Mouse (Mus musculus) cortical plate, adult 2 months (tissue): ENCODE data around the gene Prkce.

Experiments used
- CTCF ChIP-seq: fragments of 200-500 bp; IDR thresholded peaks from 2 replicates; pipeline ENCODE4 v1.5.1; 2011; ENCODE audit warnings: mild to moderate bottlenecking, control low read depth, low read length; ENCODE audit not compliant: insufficient read depth; ENCODE audit errors: extremely low read depth
- POLR2A ChIP-seq: fragments of 200-500 bp; IDR thresholded peaks from 2 replicates; pipeline ENCODE4 v1.6.1; 2011; ENCODE audit warnings: mild to moderate bottlenecking, low read length, control low read depth; ENCODE audit not compliant: insufficient read depth; ENCODE audit errors: extremely low read depth

DNA sequence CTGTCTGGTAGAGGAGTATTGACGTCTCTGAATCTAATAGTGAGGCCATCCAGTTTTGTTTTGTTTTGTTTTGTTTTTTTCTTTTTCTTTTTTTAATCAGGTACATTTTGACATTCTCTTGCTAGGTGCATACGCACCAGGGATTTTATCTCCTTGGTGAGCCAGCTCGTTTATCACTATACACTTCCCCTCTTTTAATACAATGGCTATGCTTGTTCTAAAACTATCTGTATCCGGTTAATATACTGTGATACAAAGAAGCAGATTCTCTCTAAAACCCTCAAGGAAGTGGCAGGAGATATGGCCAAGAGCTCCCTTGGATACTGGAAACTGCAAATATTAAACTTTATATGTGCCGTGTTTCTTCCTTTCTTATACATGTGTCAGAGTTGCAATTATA is 319.1 kb downstream of the Prkce start:
- no peak for TF ChIP-seq CTCF
- no peak for TF ChIP-seq POLR2A
